Mouse (Mus musculus) myocyte (in vitro differentiated cells): Measurements from ENCODE around the gene 4930503B20Rik.

Source experiments
- CEBPB ChIP-seq: IDR thresholded peaks from 2 replicates; pipeline ENCODE4 v1.6.1; 2011; ENCODE audit warnings: mild to moderate bottlenecking, moderate library complexity; ENCODE audit not compliant: poor library complexity, insufficient read depth, severe bottlenecking
- E2F4 ChIP-seq: IDR thresholded peaks from one replicate; pipeline ENCODE4 v1.6.1; 2011; ENCODE audit warnings: mild to moderate bottlenecking, control low read depth, moderate library complexity; ENCODE audit not compliant: insufficient read depth
- MAX ChIP-seq: IDR thresholded peaks from one replicate; pipeline ENCODE4 v1.6.1; 2011; ENCODE audit warnings: low read depth, mild to moderate bottlenecking, control low read depth
- MYOD1 ChIP-seq, 3 experiments: IDR thresholded peaks; one replicate each; pipeline ENCODE4 v1.6.1; 2011; ENCODE audit warnings: control low read depth in 2 of 3, low read depth in 2 of 3, mild to moderate bottlenecking in 2 of 3, moderate library complexity in 1 of 3; ENCODE audit not compliant: insufficient read length in 2 of 3, control insufficient read depth in 1 of 3
- MYOG ChIP-seq, 3 experiments: IDR thresholded peaks; one replicate each; pipeline ENCODE4 v1.6.1; 2011; ENCODE audit warnings: control low read depth in 2 of 3, low read depth in 2 of 3, mild to moderate bottlenecking in 2 of 3; ENCODE audit not compliant: insufficient read length in 2 of 3, control insufficient read depth in 1 of 3, insufficient read depth in 1 of 3
- POLR2A ChIP-seq: IDR thresholded peaks from one replicate; pipeline ENCODE4 v1.6.1; 2011; ENCODE audit warnings: low read depth, mild to moderate bottlenecking, control low read depth, moderate library complexity; ENCODE audit not compliant: insufficient read length
- POLR2AphosphoS2 ChIP-seq: IDR thresholded peaks from one replicate; pipeline ENCODE4 v1.6.1; 2011; ENCODE audit warnings: low read depth, control low read depth; ENCODE audit not compliant: insufficient read length
- REST ChIP-seq: IDR thresholded peaks from one replicate; pipeline ENCODE4 v1.6.1; 2011; ENCODE audit warnings: mild to moderate bottlenecking, control low read depth, moderate library complexity; ENCODE audit not compliant: insufficient read depth, insufficient read length
- SRF ChIP-seq: IDR thresholded peaks from one replicate; pipeline ENCODE4 v1.6.1; 2011; ENCODE audit warnings: low read depth; ENCODE audit not compliant: control insufficient read depth, insufficient read length
- TCF12 ChIP-seq: IDR thresholded peaks from one replicate; pipeline ENCODE4 v1.6.1; 2011; ENCODE audit warnings: mild to moderate bottlenecking, control low read depth; ENCODE audit not compliant: poor library complexity, insufficient read depth, severe bottlenecking
- USF1 ChIP-seq: IDR thresholded peaks from one replicate; pipeline ENCODE4 v1.6.1; 2011; ENCODE audit warnings: low read depth, mild to moderate bottlenecking, control low read depth, moderate library complexity

- TF ChIP-seq MYOG (IDR thresholded peaks at IDR 0.05; ENCODE audit: control insufficient read depth in 1 of 3, insufficient read depth in 1 of 3, insufficient read length in 2 of 3, low read depth in 2 of 3) (no peak), USF1 (no peak), POLR2A (no peak), MAX (no peak), SRF (no peak), MYOD1 (IDR thresholded peaks at IDR 0.05; ENCODE audit: control insufficient read depth in 1 of 3, insufficient read length in 2 of 3, low read depth in 2 of 3) (no peak), CEBPB (0 out of 2 replicates have a peak, but pooled peaks have one; percentile 23), TCF12 (no peak), E2F4 (no peak), POLR2AphosphoS2 (no peak), REST (no peak)
Observed at GRCm38 (mm10) chr3:146657433-146657832, 6.3 kb upstream of the 4930503B20Rik start.
